Mouse (Mus musculus) monocyte, adult 2 months (primary cell): ENCODE data around the gene Sik3.
A peak's percentile ranks its signal among the peaks of the same experiment; 100 is the strongest.

Experiments used
- DNase-seq, 2 experiments: peaks; one replicate each; pipeline ENCODE4 v3.0.0; 2022; ENCODE audit warnings: low spot score in 2 of 2, low read depth in 1 of 2

Sik3 gene

GRCm38 (mm10) chr9:46268343-46268873 is 255.8 kb downstream of the Sik3 start, which contains the start of gene Apoa5:
TSS of gene Apoa5 (plus strand) at chr9:46268633.
- no peak for DNase-seq

GRCm38 (mm10) chr9:46269125-46269524 is 256.5 kb downstream of the Sik3 start:
- DNase-seq = no peak

DNA sequence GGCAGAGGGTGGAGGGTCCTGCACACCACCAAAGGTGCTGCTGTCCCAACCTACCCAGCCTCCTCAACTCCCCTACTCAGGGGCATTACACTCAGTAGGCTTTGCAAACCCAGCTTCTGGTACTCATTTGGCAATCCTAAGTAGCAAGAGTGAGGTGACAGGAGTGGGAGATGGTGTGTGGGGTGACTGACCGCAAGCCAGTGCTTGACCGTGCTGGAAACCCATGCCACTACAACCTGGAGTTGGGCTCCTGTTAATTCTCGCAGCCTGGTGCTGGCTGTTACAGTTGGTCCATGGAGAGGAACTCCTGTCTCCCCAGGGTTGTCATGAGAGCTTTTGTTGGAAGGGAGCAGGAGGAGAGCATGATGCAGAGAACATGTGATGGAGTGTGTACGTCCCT is 258.2 kb downstream of the Sik3 start:
- DNase-seq = no peak

- DNase-seq = no peak
Measured at GRCm38 (mm10) chr9:46272070-46272469, 259.4 kb downstream of the Sik3 start.

DNA sequence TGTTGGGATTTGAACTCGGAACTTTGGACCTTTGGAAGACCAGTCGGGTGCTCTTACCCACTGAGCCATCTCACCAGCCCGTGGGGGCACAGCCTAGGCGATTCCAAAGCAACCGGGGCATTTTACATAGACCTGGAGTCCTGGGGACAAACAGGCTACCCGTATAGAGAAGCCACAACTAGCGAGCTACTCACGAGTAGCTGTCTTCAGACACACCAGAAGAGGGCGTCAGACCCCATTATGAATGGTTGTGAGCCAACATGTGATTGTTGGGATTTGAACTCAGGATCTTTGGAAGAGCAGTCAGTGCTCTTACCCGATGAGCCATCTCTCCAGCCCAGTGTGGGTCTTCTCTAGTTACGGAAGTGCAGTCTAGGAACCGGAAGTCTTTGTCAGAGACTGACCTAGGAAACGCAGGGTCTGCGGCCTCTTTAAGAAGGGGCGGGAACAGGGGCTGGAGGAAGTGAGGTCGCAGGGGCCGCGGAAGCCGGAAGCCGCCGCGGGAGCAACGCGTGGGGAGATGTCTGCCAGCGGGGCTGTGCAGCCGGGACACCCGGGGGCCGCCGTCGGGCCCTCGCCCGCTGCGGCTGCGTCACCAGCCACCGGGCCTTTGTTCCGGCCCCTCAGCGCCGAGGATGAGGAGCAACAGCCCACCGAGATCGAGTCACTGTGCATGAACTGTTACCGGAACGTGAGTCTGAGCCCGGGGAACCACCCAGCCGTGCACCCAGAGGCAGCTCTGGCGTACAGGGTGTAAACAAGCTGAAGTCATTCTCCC is 260.2 kb downstream of the Sik3 start, which contains the start of gene Zpr1:
Zpr1 (plus strand) TSS at position 388 of the 778 bp plus-strand sequence.
- peak; percentile 76 to 84 for DNase-seq
